Mouse (Mus musculus) midbrain, embryonic 15.5 days (tissue): ENCODE measurements at regions not wholly inside any gene's neighbourhood (a gene's known extent, or its start where the extent isn't known, plus 50 kb on each side); places are given as distances from the start of the nearest gene placed in this dataset.

Experiments
- ATAC-seq: fragments of 200-750 bp; cut with Nextera tagmentation; replicated peaks from 2 replicates; pipeline ENCODE4 v1.8.0; 2017; ENCODE audit warnings: moderate TSS enrichment
- H3K27ac ChIP-seq: fragments of 300-500 bp; sonication (generic); 2 replicates; pipeline ENCODE4 v1.5.1; 2015; ENCODE audit warnings: mild to moderate bottlenecking, inconsistent platforms
- H3K27me3 ChIP-seq: fragments of 300-500 bp; sonication (generic); replicated peaks from 2 replicates; pipeline ENCODE4 v1.6.1; 2015; ENCODE audit warnings: inconsistent platforms
- H3K36me3 ChIP-seq: fragments of 300-500 bp; sonication (generic); replicated peaks from 2 replicates; pipeline ENCODE4 v1.6.1; 2015; ENCODE audit warnings: inconsistent platforms
- H3K4me1 ChIP-seq: fragments of 300-500 bp; sonication (generic); 2 replicates; pipeline ENCODE4 v1.6.1; 2015; ENCODE audit warnings: inconsistent platforms
- H3K4me2 ChIP-seq: fragments of 300-500 bp; sonication (generic); 2 replicates; pipeline ENCODE4 v1.6.1; 2015; ENCODE audit warnings: inconsistent platforms, mild to moderate bottlenecking, moderate library complexity
- H3K4me3 ChIP-seq: fragments of 300-500 bp; sonication (generic); 2 replicates; pipeline ENCODE4 v1.5.1; 2015; ENCODE audit warnings: mild to moderate bottlenecking, inconsistent platforms
- H3K9ac ChIP-seq: fragments of 300-500 bp; sonication (generic); 2 replicates; pipeline ENCODE4 v1.6.1; 2015; ENCODE audit warnings: mild to moderate bottlenecking, inconsistent platforms
- H3K9me3 ChIP-seq: fragments of 300-500 bp; sonication (generic); 2 replicates; pipeline ENCODE4 v1.6.1; 2016; ENCODE audit warnings: inconsistent platforms
- WGBS: fragments of 180-500 bp; shearing (Covaris S2); methylation state at CpG from one replicate; pipeline ENCODE4 v1.1.7; 2015; ENCODE audit warnings: mixed read lengths; 5-methylcytosine and 5-hydroxymethylcytosine counted together

GRCm38 (mm10) chr9:34234734-34235133, 251.0 kb upstream of the Kirrel3 start:
- Histone ChIP-seq H3K9ac (no peak overlapping the region), H3K9me3 (no peaks in the 10 kb centered on the region), H3K27me3 (no peaks in the 10 kb centered on the region), H3K4me2 (no peak overlapping the region), H3K36me3 (no peaks in the 10 kb centered on the region), H3K4me3 (no peak overlapping the region), H3K4me1 (no peaks in the 10 kb centered on the region), H3K27ac (no peak overlapping the region)
- ATAC-seq, result no peak

GRCm38 (mm10) chr9:34239531-34239930, 246.2 kb upstream of the Kirrel3 start:
- Histone ChIP-seq H3K27me3 (no peaks in the 10 kb centered on the region), H3K27ac (no peak overlapping the region), H3K36me3 (no peaks in the 10 kb centered on the region), H3K4me2 (no peak overlapping the region), H3K9ac (no peak overlapping the region), H3K4me3 (no peak overlapping the region), H3K9me3 (no peaks in the 10 kb centered on the region), H3K4me1 (no peaks in the 10 kb centered on the region)
- no peak for ATAC-seq
- 88% methylated on average over 2 of the region's 2 CpGs for WGBS

DNA sequence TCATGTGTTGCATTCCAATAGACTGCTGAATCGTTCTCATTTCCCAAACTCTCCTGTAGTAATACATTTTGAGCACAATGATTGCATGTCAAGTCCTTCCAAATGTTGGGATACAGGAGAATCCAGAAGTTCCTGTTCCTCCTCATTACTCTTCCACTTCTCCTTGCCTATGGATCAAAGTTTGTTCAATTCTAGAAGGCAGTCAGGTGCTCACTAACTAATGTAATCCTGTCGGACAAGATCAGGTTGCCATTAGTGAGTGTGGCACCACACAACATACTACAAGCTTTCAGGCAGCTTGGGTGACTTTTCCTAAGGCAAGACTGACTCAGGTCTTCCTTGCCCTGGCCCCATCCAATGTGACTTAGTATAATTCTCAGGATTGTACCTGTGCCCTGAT, 242.0 kb upstream of the Kirrel3 start:
- ATAC-seq, result no peak
- Histone ChIP-seq H3K9ac (no peak overlapping the region), H3K27ac (no peak overlapping the region), H3K27me3 (no peaks in the 10 kb centered on the region), H3K36me3 (no peaks in the 10 kb centered on the region), H3K4me1 (no peaks in the 10 kb centered on the region), H3K4me3 (no peak overlapping the region), H3K9me3 (no peaks in the 10 kb centered on the region), H3K4me2 (no peak overlapping the region)
- 87% methylated on average over 2 of the region's 2 CpGs for WGBS

GRCm38 (mm10) chr9:34244576-34244975, 241.1 kb upstream of the Kirrel3 start:
- Histone ChIP-seq H3K27ac (no peak overlapping the region), H3K4me2 (no peak overlapping the region), H3K9me3 (no peaks in the 10 kb centered on the region), H3K27me3 (no peaks in the 10 kb centered on the region), H3K4me3 (no peak overlapping the region), H3K9ac (no peak overlapping the region), H3K4me1 (no peaks in the 10 kb centered on the region), H3K36me3 (no peaks in the 10 kb centered on the region)
- ATAC-seq, result no peak
- 79% methylated on average over 5 of the region's 5 CpGs for WGBS

GRCm38 (mm10) chr9:34252796-34253195, 232.9 kb upstream of the Kirrel3 start:
- Histone ChIP-seq H3K4me3 (no peak overlapping the region), H3K4me1 (no peaks in the 10 kb centered on the region), H3K9me3 (no peaks in the 10 kb centered on the region), H3K9ac (no peak overlapping the region), H3K27me3 (no peaks in the 10 kb centered on the region), H3K36me3 (no peaks in the 10 kb centered on the region), H3K4me2 (no peak overlapping the region), H3K27ac (no peak overlapping the region)
- WGBS, result 62% methylated on average over 2 of the region's 2 CpGs
- no peak for ATAC-seq

DNA sequence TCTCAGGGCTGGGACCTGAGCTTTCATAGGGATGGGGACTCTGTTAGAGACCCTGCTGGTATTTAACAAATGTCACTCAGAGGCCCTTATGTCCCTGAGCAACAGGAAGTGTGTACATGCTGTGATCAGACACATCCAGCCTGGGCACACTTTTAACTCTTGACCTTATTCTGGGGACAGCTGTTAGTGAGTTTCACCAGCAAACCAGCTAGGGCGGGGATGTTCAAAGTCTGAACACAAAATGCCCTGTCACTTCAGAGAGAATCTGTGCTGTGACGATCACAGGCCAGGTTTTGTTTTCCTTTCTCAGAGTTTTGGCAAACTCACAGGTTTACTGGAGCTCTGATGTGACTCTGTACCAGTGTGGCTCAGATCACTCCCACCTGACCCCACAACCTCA, 227.2 kb upstream of the Kirrel3 start:
- Histone ChIP-seq H3K4me3 (no peak overlapping the region), H3K4me2 (no peak overlapping the region), H3K27me3 (no peaks in the 10 kb centered on the region), H3K27ac (no peak overlapping the region), H3K4me1 (no peaks in the 10 kb centered on the region), H3K9ac (no peak overlapping the region), H3K36me3 (no peaks in the 10 kb centered on the region), H3K9me3 (no peaks in the 10 kb centered on the region)
- no peak for ATAC-seq
- 74% methylated on average over 2 of the region's 2 CpGs for WGBS

GRCm38 (mm10) chr9:34278068-34278467, 207.6 kb upstream of the Kirrel3 start:
- H3K9ac ChIP-seq, result no peak overlapping the region
- H3K9me3 ChIP-seq, result no peaks in the 10 kb centered on the region
- no peaks in the 10 kb centered on the region for H3K27me3 ChIP-seq
- H3K27ac ChIP-seq, result no peak overlapping the region
- H3K4me1 ChIP-seq, result no peaks in the 10 kb centered on the region
- 70% methylated on average over 5 of the region's 5 CpGs for WGBS
- H3K36me3 ChIP-seq, result no peaks in the 10 kb centered on the region
- no peak for ATAC-seq
- H3K4me3 ChIP-seq, result no peak overlapping the region
- no peak overlapping the region for H3K4me2 ChIP-seq

GRCm38 (mm10) chr9:34279386-34279785, 206.3 kb upstream of the Kirrel3 start:
- no peaks in the 10 kb centered on the region for H3K4me1 ChIP-seq
- WGBS, result 88% methylated on average over 2 of the region's 2 CpGs
- H3K9me3 ChIP-seq, result no peaks in the 10 kb centered on the region
- no peak overlapping the region for H3K27ac ChIP-seq
- ATAC-seq, result no peak
- no peak overlapping the region for H3K9ac ChIP-seq
- no peaks in the 10 kb centered on the region for H3K36me3 ChIP-seq
- H3K27me3 ChIP-seq, result no peaks in the 10 kb centered on the region
- H3K4me2 ChIP-seq, result no peak overlapping the region
- no peak overlapping the region for H3K4me3 ChIP-seq

GRCm38 (mm10) chr9:34279906-34280305, 205.8 kb upstream of the Kirrel3 start:
- Histone ChIP-seq H3K4me2 (no peak overlapping the region), H3K36me3 (no peaks in the 10 kb centered on the region), H3K4me3 (no peak overlapping the region), H3K27ac (no peak overlapping the region), H3K9ac (no peak overlapping the region), H3K27me3 (no peaks in the 10 kb centered on the region), H3K9me3 (no peaks in the 10 kb centered on the region), H3K4me1 (no peaks in the 10 kb centered on the region)
- ATAC-seq, result no peak
- 47% methylated on average over 2 of the region's 2 CpGs for WGBS

GRCm38 (mm10) chr9:34280311-34281208, 205.1 kb upstream of the Kirrel3 start:
- Histone ChIP-seq H3K4me1 (no peaks in the 10 kb centered on the region), H3K4me3 (no peak overlapping the region), H3K9ac (no peak overlapping the region), H3K27ac (no peak overlapping the region), H3K9me3 (no peaks in the 10 kb centered on the region), H3K27me3 (no peaks in the 10 kb centered on the region), H3K36me3 (no peaks in the 10 kb centered on the region), H3K4me2 (no peak overlapping the region)
- WGBS, result 72% methylated on average over 11 of the region's 11 CpGs
- ATAC-seq, result no peak

DNA sequence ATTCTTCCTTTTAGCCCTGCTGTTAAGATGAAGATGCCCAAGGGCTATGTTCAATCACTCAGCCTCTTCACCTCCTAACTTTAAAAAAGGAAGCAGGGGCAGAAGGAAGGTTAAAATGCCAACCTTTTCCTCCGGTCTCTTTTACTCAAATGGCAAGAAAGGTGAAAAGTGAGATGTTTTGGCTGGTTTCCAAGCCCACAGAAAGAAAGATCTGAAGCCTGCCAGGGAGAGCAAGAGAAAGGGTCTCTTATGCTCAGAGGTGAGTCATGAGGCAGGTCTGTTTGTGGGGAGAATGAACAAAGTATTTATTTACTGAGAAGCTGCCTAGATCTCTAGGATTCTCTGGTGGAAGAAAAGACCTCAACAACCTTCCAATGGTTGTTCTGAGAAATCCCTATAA, 162.1 kb upstream of the Kirrel3 start:
- no peak for ATAC-seq
- Histone ChIP-seq H3K36me3 (no peaks in the 10 kb centered on the region), H3K4me1 (no peaks in the 10 kb centered on the region), H3K4me2 (no peak overlapping the region), H3K27me3 (no peaks in the 10 kb centered on the region), H3K27ac (no peak overlapping the region), H3K9me3 (no peaks in the 10 kb centered on the region), H3K9ac (no peak overlapping the region), H3K4me3 (no peak overlapping the region)
- 62% methylated on average over 1 of the region's 1 CpGs for WGBS

GRCm38 (mm10) chr9:34328723-34329122, 157.0 kb upstream of the Kirrel3 start:
- Histone ChIP-seq H3K36me3 (no peaks in the 10 kb centered on the region), H3K4me3 (no peak overlapping the region), H3K9ac (no peak overlapping the region), H3K4me2 (no peak overlapping the region), H3K27ac (no peak overlapping the region), H3K9me3 (no peaks in the 10 kb centered on the region), H3K27me3 (no peaks in the 10 kb centered on the region), H3K4me1 (no peaks in the 10 kb centered on the region)
- ATAC-seq, result no peak
- WGBS, result 95% methylated on average over 1 of the region's 1 CpGs

GRCm38 (mm10) chr9:34334112-34334511, 151.6 kb upstream of the Kirrel3 start:
- H3K9ac ChIP-seq, result no peak overlapping the region
- no peak for ATAC-seq
- H3K36me3 ChIP-seq, result no peaks in the 10 kb centered on the region
- H3K4me2 ChIP-seq, result no peak overlapping the region
- H3K4me1 ChIP-seq, result peaks cover 8% of the 10 kb centered on the region
- no peaks in the 10 kb centered on the region for H3K27me3 ChIP-seq
- H3K27ac ChIP-seq, result no peak overlapping the region
- H3K9me3 ChIP-seq, result no peaks in the 10 kb centered on the region
- H3K4me3 ChIP-seq, result no peak overlapping the region
